Mouse (Mus musculus) ES-E14 (cell line): ENCODE data around the gene Dync1i1. TPM values are rescaled to one million over a fixed set of nuclear protein-coding genes. Genes with fewer than 3 reads are reported as not detected.

Experiments
- DNase-seq: peaks from one replicate; pipeline ENCODE4 v3.0.0-alpha.2; 2013; ENCODE audit warnings: low read depth, low spot score
- H3K27ac ChIP-seq: 2 replicates; pipeline ENCODE4 v1.5.1; 2012; ENCODE audit warnings: low read depth, mild to moderate bottlenecking, low read length, moderate library complexity, mixed read lengths; ENCODE audit not compliant: poor library complexity, insufficient read depth, severe bottlenecking
- H3K36me3 ChIP-seq: 2 replicates; pipeline ENCODE4 v1.6.1; 2012; ENCODE audit warnings: mild to moderate bottlenecking, low read length, moderate library complexity, mixed read lengths; ENCODE audit not compliant: control insufficient read depth, poor library complexity, insufficient read depth, severe bottlenecking
- H3K4me1 ChIP-seq, 2 experiments: fragments of 150-350 bp in 1 of 2; sonication (generic) in 1 of 2; 2 replicates each; pipeline ENCODE4 v1.6.1; 2012; ENCODE audit warnings: low read length in 2 of 2, mild to moderate bottlenecking in 1 of 2, mixed read lengths in 1 of 2; ENCODE audit not compliant: control insufficient read depth in 2 of 2, insufficient read depth in 2 of 2, poor library complexity in 1 of 2
- H3K4me3 ChIP-seq, 2 experiments: fragments of 150-350 bp in 1 of 2; sonication (generic) in 1 of 2; 2 replicates each; pipeline ENCODE4 v1.5.1; 2012; ENCODE audit warnings: low read length in 2 of 2, low read depth in 1 of 2, mild to moderate bottlenecking in 1 of 2, mixed read lengths in 1 of 2; ENCODE audit not compliant: insufficient read depth in 1 of 2, poor library complexity in 1 of 2, severe bottlenecking in 1 of 2
- H3K9ac ChIP-seq: 2 replicates; pipeline ENCODE4 v1.6.1; 2012; ENCODE audit warnings: low read depth, mild to moderate bottlenecking, low read length, mixed read lengths; ENCODE audit not compliant: poor library complexity, insufficient read depth, severe bottlenecking
- H3K9me3 ChIP-seq: fragments of 150-350 bp; sonication (generic); 2 replicates; pipeline ENCODE4 v1.6.1; 2012; ENCODE audit warnings: low read depth, mild to moderate bottlenecking, low read length; ENCODE audit not compliant: control insufficient read depth, insufficient read depth
- CHD2 ChIP-seq: IDR thresholded peaks from 2 replicates; pipeline ENCODE4 v1.6.1; 2014; ENCODE audit warnings: mild to moderate bottlenecking, low read depth, low read length, inconsistent platforms
- HCFC1 ChIP-seq: IDR thresholded peaks from 2 replicates; pipeline ENCODE4 v1.6.1; 2012; ENCODE audit warnings: low read length, inconsistent platforms, borderline replicate concordance; ENCODE audit not compliant: insufficient read depth
- MAFK ChIP-seq: IDR thresholded peaks from 2 replicates; pipeline ENCODE4 v1.6.1; 2014; ENCODE audit warnings: mild to moderate bottlenecking, low read depth, low read length, inconsistent platforms; ENCODE audit not compliant: insufficient read depth
- ZC3H11A ChIP-seq: IDR thresholded peaks from 2 replicates; pipeline ENCODE4 v1.6.1; 2012; ENCODE audit warnings: low read depth, mild to moderate bottlenecking, inconsistent platforms, low read length, borderline replicate concordance
- ZNF384 ChIP-seq: IDR thresholded peaks from 2 replicates; pipeline ENCODE4 v1.6.1; 2012; ENCODE audit warnings: low read depth, low read length, inconsistent platforms
- in situ Hi-C, 2 experiments: fragments of 600-800 bp; cut with MboI; formaldehyde crosslinking; loops; one replicate each; pipeline ENCODE4 v1.15.1; 2025; ENCODE audit warnings: low sequenced_read_pairs in 2 of 2, inconsistent platforms in 1 of 2; ENCODE audit not compliant: unreplicated experiment in 2 of 2
- total RNA-seq: library from RNA; depleted of rRNA; stranded (reverse); fragments of 300-350 nt; gene quantifications from 2 replicates; pipeline ENCODE4 v1.2.3, GENCODE M21; 2012

Dync1i1 gene
- total RNA-seq, 1 experiment, result 0.71 TPM

GRCm38 (mm10) chr6:5923148-5923547, 197.7 kb downstream of the Dync1i1 start:
- DNase-seq, result no peak
- no peaks in the 10 kb centered on the region for H3K36me3 ChIP-seq
- in situ Hi-C loops, result no loop called here
- no peaks in the 10 kb centered on the region for H3K4me1 ChIP-seq
- H3K9me3 ChIP-seq, result no peaks in the 10 kb centered on the region
- no peak for TF ChIP-seq HCFC1
- TF ChIP-seq CHD2, result no peak
- TF ChIP-seq ZNF384, result no peak
- no peak for TF ChIP-seq MAFK
- TF ChIP-seq ZC3H11A, result no peak
- H3K4me3 ChIP-seq, result no peak overlapping the region
- H3K9ac ChIP-seq, result no peak overlapping the region
- H3K27ac ChIP-seq, result no peak overlapping the region

DNA sequence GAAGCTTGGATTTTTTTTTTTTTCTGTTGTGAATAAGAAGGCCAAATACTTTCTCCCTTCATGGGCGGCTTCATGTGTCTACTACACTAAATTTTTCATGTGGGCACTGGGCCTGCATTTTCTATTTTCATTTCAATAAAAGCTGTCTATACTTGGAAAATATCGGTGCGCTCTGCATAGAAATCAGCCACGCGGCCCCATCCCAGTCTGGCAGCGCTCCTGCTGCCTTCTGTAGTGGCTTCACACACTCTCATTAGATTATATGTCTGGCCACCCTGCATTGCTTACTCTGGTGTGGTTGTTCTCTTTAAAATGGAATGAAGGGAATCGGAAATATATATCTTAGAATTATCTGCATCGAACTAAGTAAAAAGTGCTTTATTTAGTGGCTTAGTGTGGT, 204.7 kb downstream of the Dync1i1 start:
- no peak for TF ChIP-seq ZC3H11A
- no peak for TF ChIP-seq MAFK
- TF ChIP-seq HCFC1, result no peak
- no peak for TF ChIP-seq CHD2
- no peak for TF ChIP-seq ZNF384
- Histone ChIP-seq H3K4me1 (no peaks in the 10 kb centered on the region), H3K27ac (no peak overlapping the region), H3K4me3 (no peak overlapping the region), H3K9ac (no peak overlapping the region), H3K9me3 (no peaks in the 10 kb centered on the region), H3K36me3 (no peaks in the 10 kb centered on the region)
- no peak for DNase-seq
- in situ Hi-C loops, result no loop called here

GRCm38 (mm10) chr6:5935587-5936353, 210.3 kb downstream of the Dync1i1 start:
- Histone ChIP-seq H3K4me1 (no peaks in the 10 kb centered on the region), H3K9ac (no peak overlapping the region), H3K36me3 (no peaks in the 10 kb centered on the region), H3K27ac (no peak overlapping the region), H3K4me3 (no peak overlapping the region), H3K9me3 (no peaks in the 10 kb centered on the region)
- in situ Hi-C loops, result no loop called here
- DNase-seq, result no peak
- TF ChIP-seq ZC3H11A (no peak), ZNF384 (no peak), MAFK (no peak), CHD2 (no peak), HCFC1 (no peak)

DNA sequence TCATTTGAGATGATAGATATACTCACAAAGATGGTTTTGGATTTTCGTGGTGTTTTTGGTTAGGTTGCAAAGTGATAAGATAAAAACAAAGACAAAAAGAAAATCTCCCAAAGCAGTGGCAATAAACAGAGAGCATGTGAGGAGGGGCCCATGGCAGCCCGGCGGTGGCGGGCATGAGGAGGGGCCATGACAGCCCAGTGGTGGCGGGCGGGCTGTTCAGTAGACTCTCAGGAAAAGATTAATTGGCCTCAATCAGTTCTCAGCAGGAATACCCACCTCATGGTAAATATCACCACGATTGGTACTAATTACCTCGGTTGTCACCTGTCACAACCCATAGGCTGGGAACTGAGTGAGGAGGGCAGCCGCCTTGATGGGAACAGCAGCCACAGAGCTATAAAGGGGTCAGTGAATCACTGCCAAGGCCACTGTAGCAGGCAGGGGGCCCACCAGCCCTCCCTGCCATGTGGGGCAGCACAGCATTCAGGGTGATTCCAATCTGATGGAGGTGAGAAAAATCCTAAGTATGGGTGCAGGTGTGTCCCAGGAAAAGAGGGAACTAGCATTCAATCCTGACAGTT, 224.5 kb downstream of the Dync1i1 start:
- Histone ChIP-seq H3K27ac (no peak overlapping the region), H3K4me1 (no peaks in the 10 kb centered on the region), H3K9ac (no peak overlapping the region), H3K4me3 (no peak overlapping the region), H3K9me3 (no peaks in the 10 kb centered on the region), H3K36me3 (no peaks in the 10 kb centered on the region)
- no peak for DNase-seq
- in situ Hi-C loops, result no loop called here
- no peak for TF ChIP-seq HCFC1
- no peak for TF ChIP-seq ZNF384
- no peak for TF ChIP-seq CHD2
- TF ChIP-seq MAFK, result no peak
- no peak for TF ChIP-seq ZC3H11A
